Mouse (Mus musculus) small intestine, adult 2 months (tissue): ENCODE data around the gene Ndufs6.

Experiments
- CTCF ChIP-seq: fragments of 200-500 bp; IDR thresholded peaks from 2 replicates; pipeline ENCODE4 v1.5.1; 2012; ENCODE audit warnings: low read depth, mild to moderate bottlenecking, control low read depth, inconsistent platforms, low read length, moderate library complexity, mixed read lengths; ENCODE audit not compliant: insufficient replicate concordance, insufficient read length; ENCODE audit errors: extremely low read depth
- POLR2A ChIP-seq: fragments of 200-500 bp; IDR thresholded peaks from 2 replicates; pipeline ENCODE4 v1.6.1; 2012; ENCODE audit warnings: low read depth, mild to moderate bottlenecking, control low read depth, inconsistent platforms, low read length, moderate library complexity

DNA sequence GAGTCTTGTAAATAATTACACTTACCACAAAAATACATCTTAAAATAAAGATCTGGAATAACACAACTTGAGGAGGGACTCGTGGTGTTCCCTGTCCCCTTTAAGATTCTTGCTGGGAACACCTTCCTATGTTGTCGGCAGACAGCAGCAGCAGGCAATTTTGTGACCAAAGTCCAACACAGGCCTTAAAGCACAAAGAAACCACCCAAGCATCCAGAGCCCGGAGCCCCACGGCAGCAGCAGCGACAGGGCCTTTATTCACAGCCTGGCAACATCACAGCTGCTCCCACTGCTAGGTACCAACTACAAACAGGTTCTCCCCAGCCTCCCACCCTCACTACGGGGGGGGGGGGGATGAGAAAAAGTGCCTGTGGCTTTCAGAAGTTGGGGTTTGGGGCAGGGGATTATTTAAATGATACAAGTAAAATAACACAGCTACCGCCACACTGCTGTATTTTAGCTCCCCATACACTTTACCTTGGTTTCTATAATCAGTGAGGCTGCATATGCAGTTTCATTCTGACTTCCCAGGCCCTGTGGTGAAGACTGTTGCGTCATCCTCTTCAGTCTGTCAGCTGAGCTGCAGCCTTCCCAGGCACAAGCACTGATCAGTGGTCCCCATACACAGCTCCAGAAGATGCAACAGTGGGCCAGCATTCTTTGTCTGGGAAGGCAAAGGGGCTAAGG lies 22.8 kb downstream of the Ndufs6 start:
- TF ChIP-seq CTCF (no peak), POLR2A (no peak)
